Mouse (Mus musculus): ENCODE measurements around the gene Stk24. TPM values are rescaled to one million over a fixed set of nuclear protein-coding genes. Genes with fewer than 3 reads are reported as not detected.

Stk24 gene
- polyA plus RNA-seq, 1 experiment from 2014 or later: 43.8 TPM

DNA sequence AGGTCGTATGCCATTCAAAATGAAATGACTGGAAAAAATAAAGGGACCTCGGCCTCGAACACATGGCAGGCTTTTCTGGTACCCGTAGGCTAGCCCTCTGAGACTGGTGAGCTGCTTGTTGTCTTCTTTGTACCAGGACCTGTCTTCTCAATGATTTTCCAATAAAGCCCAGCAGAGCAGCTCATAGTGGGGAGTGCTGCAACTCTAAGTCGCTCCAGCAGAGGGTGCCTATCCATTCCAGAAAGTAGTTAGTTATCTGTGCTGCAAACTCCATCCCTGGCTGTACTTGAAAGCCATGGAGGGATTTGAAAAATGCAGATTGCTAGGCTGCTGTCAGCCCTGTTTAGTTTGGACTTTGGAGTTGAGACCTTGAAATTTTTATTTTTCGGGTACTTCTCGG, 120.0 kb downstream of the Stk24 start:
- WGBS: 67% methylated on average over 7 of the region's 7 CpGs
- Histone ChIP-seq H3K27me3 (ENCODE audit: low read depth, poor library complexity, severe bottlenecking) (no peaks in the 10 kb centered on the region), H3K9me3 (replicated peaks) (no peaks in the 10 kb centered on the region), H3K4me1 (no peaks in the 10 kb centered on the region), H3K36me3 (peaks cover 94% of the 10 kb centered on the region), H3K4me3 (no peak overlapping the region), H3K27ac (no peak overlapping the region)
- peak; percentile 47 for DNase-seq (ENCODE audit: low spot score)

GRCm38 (mm10) chr14:121259332-121259731, 120.5 kb downstream of the Stk24 start:
- 90% methylated on average over 11 of the region's 11 CpGs for WGBS
- Histone ChIP-seq H3K9me3 (replicated peaks) (no peaks in the 10 kb centered on the region), H3K27ac (no peak overlapping the region), H3K36me3 (peaks cover 94% of the 10 kb centered on the region), H3K4me1 (no peaks in the 10 kb centered on the region), H3K27me3 (ENCODE audit: low read depth, poor library complexity, severe bottlenecking) (no peaks in the 10 kb centered on the region), H3K4me3 (no peak overlapping the region)
- DNase-seq (ENCODE audit: low spot score): no peak

- Histone ChIP-seq H3K4me3 (no peak overlapping the region), H3K27ac (no peak overlapping the region), H3K27me3 (ENCODE audit: low read depth, poor library complexity, severe bottlenecking) (no peaks in the 10 kb centered on the region), H3K4me1 (peaks cover 6% of the 10 kb centered on the region), H3K36me3 (peaks cover 90% of the 10 kb centered on the region), H3K9me3 (replicated peaks) (no peaks in the 10 kb centered on the region)
- DNase-seq (ENCODE audit: low spot score): no peak
- 97% methylated on average over 7 of the region's 7 CpGs for WGBS
These were observed 122.9 kb downstream of the Stk24 start for GRCm38 (mm10) chr14:121256896-121257295.

DNA sequence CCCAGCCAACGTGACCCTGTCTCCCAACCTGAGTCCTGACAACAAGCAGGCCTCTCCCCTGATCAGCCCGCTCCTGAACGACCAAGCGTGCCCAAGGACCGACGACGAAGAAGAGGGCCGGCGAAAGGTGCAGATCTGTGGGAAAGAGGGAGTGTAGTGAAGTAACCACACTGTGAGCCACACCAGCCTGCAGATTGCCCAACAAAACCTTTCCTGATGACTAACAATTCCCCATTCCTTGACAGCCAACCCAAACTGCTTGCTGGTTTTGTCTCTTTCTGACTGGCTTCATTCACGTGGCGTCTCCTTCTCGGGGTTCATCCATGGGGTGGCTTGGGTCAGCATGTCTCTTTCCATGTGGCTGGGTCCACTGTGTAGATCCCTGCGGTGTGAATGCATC, 124.3 kb downstream of the Stk24 start:
- no peak for DNase-seq (ENCODE audit: low spot score)
- H3K4me1 ChIP-seq: peaks cover 6% of the 10 kb centered on the region
- no peak overlapping the region for H3K4me3 ChIP-seq
- no peak overlapping the region for H3K27ac ChIP-seq
- H3K27me3 ChIP-seq (ENCODE audit: low read depth, poor library complexity, severe bottlenecking): no peaks in the 10 kb centered on the region
- H3K36me3 ChIP-seq: peaks cover 86% of the 10 kb centered on the region
- no peaks in the 10 kb centered on the region for H3K9me3 ChIP-seq (replicated peaks)
- WGBS: 88% methylated on average over 13 of the region's 13 CpGs

- H3K9me3 ChIP-seq (replicated peaks): no peaks in the 10 kb centered on the region
- no peak for DNase-seq (ENCODE audit: low spot score)
- WGBS: 94% methylated on average over 10 of the region's 10 CpGs
- no peak overlapping the region for H3K27ac ChIP-seq
- no peaks in the 10 kb centered on the region for H3K27me3 ChIP-seq (ENCODE audit: low read depth, poor library complexity, severe bottlenecking)
- H3K4me3 ChIP-seq: no peak overlapping the region
- H3K36me3 ChIP-seq: peaks cover 87% of the 10 kb centered on the region
- H3K4me1 ChIP-seq: peaks cover 6% of the 10 kb centered on the region
These were observed 124.9 kb downstream of the Stk24 start for GRCm38 (mm10) chr14:121254869-121255268.

GRCm38 (mm10) chr14:121252542-121252941, 127.3 kb downstream of the Stk24 start:
- H3K4me1 ChIP-seq: peaks cover 26% of the 10 kb centered on the region
- 90% methylated on average over 10 of the region's 10 CpGs for WGBS

DNA sequence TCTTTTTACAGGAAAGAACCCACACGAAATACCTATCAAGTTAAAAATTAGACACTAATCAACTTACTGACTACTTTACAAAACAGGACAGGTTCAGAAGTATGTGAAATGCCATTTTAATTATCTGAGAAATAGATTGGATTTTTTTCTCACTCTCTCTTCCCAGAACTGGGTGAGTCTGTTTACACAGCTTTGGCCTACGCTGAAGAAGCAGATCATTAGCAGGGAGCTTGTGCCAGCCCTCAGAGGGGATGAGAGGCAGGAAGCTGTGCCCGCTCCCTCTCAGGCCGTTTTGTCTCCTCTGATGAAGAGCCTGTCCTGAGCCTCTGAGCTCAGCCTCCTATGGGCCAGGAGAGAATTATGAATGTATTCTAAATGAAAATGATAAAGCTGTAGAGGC, 128.1 kb downstream of the Stk24 start:
- WGBS: 71% methylated on average over 4 of the region's 4 CpGs
- Histone ChIP-seq H3K36me3 (peaks cover 71% of the 10 kb centered on the region), H3K27me3 (ENCODE audit: low read depth, poor library complexity, severe bottlenecking) (no peaks in the 10 kb centered on the region), H3K9me3 (replicated peaks) (no peaks in the 10 kb centered on the region), H3K4me1 (peaks cover 34% of the 10 kb centered on the region), H3K4me3 (no peak overlapping the region), H3K27ac (no peak overlapping the region)
- no peak for DNase-seq (ENCODE audit: low spot score)

More at GRCm38 (mm10) chr14:121252542-121252941, 127.3 kb downstream of the Stk24 start:
- Histone ChIP-seq H3K4me3 (no peak overlapping the region), H3K9me3 (replicated peaks) (no peaks in the 10 kb centered on the region), H3K27ac (no peak overlapping the region), H3K27me3 (ENCODE audit: low read depth, poor library complexity, severe bottlenecking) (no peaks in the 10 kb centered on the region), H3K36me3 (peaks cover 80% of the 10 kb centered on the region)
- DNase-seq (ENCODE audit: low spot score): no peak

GRCm38 (mm10) chr14:121251099-121251498, 128.7 kb downstream of the Stk24 start:
- peaks cover 67% of the 10 kb centered on the region for H3K36me3 ChIP-seq
- 91% methylated on average over 5 of the region's 5 CpGs for WGBS
- H3K9me3 ChIP-seq (replicated peaks): no peaks in the 10 kb centered on the region
- H3K27ac ChIP-seq: no peak overlapping the region
- no peaks in the 10 kb centered on the region for H3K27me3 ChIP-seq (ENCODE audit: low read depth, poor library complexity, severe bottlenecking)
- DNase-seq (ENCODE audit: low spot score): no peak
- peaks cover 40% of the 10 kb centered on the region for H3K4me1 ChIP-seq
- no peak overlapping the region for H3K4me3 ChIP-seq

GRCm38 (mm10) chr14:121248346-121248745, 131.5 kb downstream of the Stk24 start:
- peaks cover 61% of the 10 kb centered on the region for H3K4me1 ChIP-seq

DNA sequence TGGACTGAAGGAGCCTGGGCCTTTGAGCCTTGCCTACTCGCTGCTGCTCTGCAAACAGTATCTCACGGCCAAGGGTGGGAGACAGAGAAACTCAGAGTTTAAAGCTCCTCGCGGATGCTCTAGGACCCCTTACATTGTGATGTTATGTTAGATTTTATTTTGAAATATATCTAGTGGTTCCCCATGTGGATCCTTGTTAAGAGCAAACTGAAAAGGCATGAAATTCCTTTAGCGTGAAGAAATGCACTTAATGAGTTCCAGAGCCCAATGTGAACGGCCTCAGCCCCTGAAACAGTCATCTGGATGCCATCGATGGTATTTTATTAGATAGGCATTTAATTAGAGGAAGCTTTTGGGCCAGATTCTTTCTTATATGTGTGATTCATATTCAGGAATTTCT, 132.5 kb downstream of the Stk24 start:
- no peak overlapping the region for H3K4me3 ChIP-seq
- peaks cover 55% of the 10 kb centered on the region for H3K4me1 ChIP-seq
- peaks cover 67% of the 10 kb centered on the region for H3K36me3 ChIP-seq
- peak overlapping the region; percentile 79 for H3K27ac ChIP-seq
- 32% methylated on average over 7 of the region's 7 CpGs for WGBS
- DNase-seq (ENCODE audit: low spot score): peak; percentile 38
- H3K9me3 ChIP-seq (replicated peaks): no peaks in the 10 kb centered on the region
- no peaks in the 10 kb centered on the region for H3K27me3 ChIP-seq (ENCODE audit: low read depth, poor library complexity, severe bottlenecking)

More at GRCm38 (mm10) chr14:121248346-121248745, 131.5 kb downstream of the Stk24 start:
- no peaks in the 10 kb centered on the region for H3K27me3 ChIP-seq (ENCODE audit: low read depth, poor library complexity, severe bottlenecking)
- WGBS: 86% methylated on average over 5 of the region's 5 CpGs
- H3K4me3 ChIP-seq: no peak overlapping the region
- no peak for DNase-seq (ENCODE audit: low spot score)
- no peaks in the 10 kb centered on the region for H3K9me3 ChIP-seq (replicated peaks)
- peaks cover 67% of the 10 kb centered on the region for H3K36me3 ChIP-seq
- peak overlapping the region; percentile 79 for H3K27ac ChIP-seq

- no peaks in the 10 kb centered on the region for H3K9me3 ChIP-seq (replicated peaks)
- peaks cover 55% of the 10 kb centered on the region for H3K4me1 ChIP-seq
- H3K27ac ChIP-seq: no peak overlapping the region; the same call in 1 of the 2 replicates
- H3K27me3 ChIP-seq (ENCODE audit: low read depth, poor library complexity, severe bottlenecking): no peaks in the 10 kb centered on the region
- no peak overlapping the region for H3K4me3 ChIP-seq
- H3K36me3 ChIP-seq: peaks cover 71% of the 10 kb centered on the region
- no peak for DNase-seq (ENCODE audit: low spot score)
- 82% methylated on average over 14 of the region's 14 CpGs for WGBS
These were observed 133.6 kb downstream of the Stk24 start for GRCm38 (mm10) chr14:121246048-121246731.

- WGBS: 93% methylated on average over 15 of the region's 15 CpGs
- no peaks in the 10 kb centered on the region for H3K27me3 ChIP-seq (ENCODE audit: low read depth, poor library complexity, severe bottlenecking)
- no peak for DNase-seq (ENCODE audit: low spot score)
- H3K4me1 ChIP-seq: peaks cover 50% of the 10 kb centered on the region
- peaks cover 71% of the 10 kb centered on the region for H3K36me3 ChIP-seq
- no peak overlapping the region for H3K4me3 ChIP-seq
- H3K27ac ChIP-seq: no peak overlapping the region
- H3K9me3 ChIP-seq (replicated peaks): no peaks in the 10 kb centered on the region
These were observed 135.7 kb downstream of the Stk24 start for GRCm38 (mm10) chr14:121244104-121244503.

- no peak for DNase-seq (ENCODE audit: low spot score)
- Histone ChIP-seq H3K9me3 (replicated peaks) (no peaks in the 10 kb centered on the region), H3K4me1 (peaks cover 3% of the 10 kb centered on the region; the same call in 1 of the 2 replicates), H3K27me3 (ENCODE audit: low read depth, poor library complexity, severe bottlenecking) (no peaks in the 10 kb centered on the region), H3K27ac (no peak overlapping the region), H3K4me3 (no peak overlapping the region), H3K36me3 (peaks cover 100% of the 10 kb centered on the region)
- 91% methylated on average over 8 of the region's 8 CpGs for whole genome bisulfite sequencing
These were observed 140.4 kb downstream of the Stk24 start for GRCm38 (mm10) chr14:121239386-121239785.
